Mouse (Mus musculus) gastrocnemius, adult 2 months (tissue): ENCODE results near the gene Zdhhc9. TPM values are rescaled to one million over a fixed set of nuclear protein-coding genes. Genes with fewer than 3 reads are reported as not detected.
A peak's percentile ranks its signal among the peaks of the same experiment; 100 is the strongest.

Experiments
- DNase-seq: peaks from one replicate; pipeline ENCODE4 v3.0.0; 2022
- H3K27ac ChIP-seq: fragments of 200-600 bp; 2 replicates; pipeline ENCODE4 v1.8.1; 2022; ENCODE audit warnings: mild to moderate bottlenecking
- H3K4me3 ChIP-seq: fragments of 200-600 bp; 2 replicates; pipeline ENCODE4 v1.8.1; 2022; ENCODE audit warnings: mild to moderate bottlenecking, moderate library complexity
- CTCF ChIP-seq: fragments of 200-600 bp; IDR thresholded peaks from 2 replicates; pipeline ENCODE4 v1.8.1; 2022; ENCODE audit warnings: antibody characterized with exemption, mild to moderate bottlenecking, moderate library complexity
- intact Hi-C: fragments of 180-260 bp; cut with DNase I; formaldehyde crosslinking; loops from one replicate; pipeline ENCODE4 v1.15.1; 2025
- total RNA-seq, 2 experiments: library from RNA; stranded (reverse); gene quantifications; 2 replicates each; pipeline ENCODE4 v1.2.3; 2021

The Zdhhc9 gene
- total RNA-seq, 2 experiments from 2014 or later, result 7.6 to 9.0 TPM

DNA sequence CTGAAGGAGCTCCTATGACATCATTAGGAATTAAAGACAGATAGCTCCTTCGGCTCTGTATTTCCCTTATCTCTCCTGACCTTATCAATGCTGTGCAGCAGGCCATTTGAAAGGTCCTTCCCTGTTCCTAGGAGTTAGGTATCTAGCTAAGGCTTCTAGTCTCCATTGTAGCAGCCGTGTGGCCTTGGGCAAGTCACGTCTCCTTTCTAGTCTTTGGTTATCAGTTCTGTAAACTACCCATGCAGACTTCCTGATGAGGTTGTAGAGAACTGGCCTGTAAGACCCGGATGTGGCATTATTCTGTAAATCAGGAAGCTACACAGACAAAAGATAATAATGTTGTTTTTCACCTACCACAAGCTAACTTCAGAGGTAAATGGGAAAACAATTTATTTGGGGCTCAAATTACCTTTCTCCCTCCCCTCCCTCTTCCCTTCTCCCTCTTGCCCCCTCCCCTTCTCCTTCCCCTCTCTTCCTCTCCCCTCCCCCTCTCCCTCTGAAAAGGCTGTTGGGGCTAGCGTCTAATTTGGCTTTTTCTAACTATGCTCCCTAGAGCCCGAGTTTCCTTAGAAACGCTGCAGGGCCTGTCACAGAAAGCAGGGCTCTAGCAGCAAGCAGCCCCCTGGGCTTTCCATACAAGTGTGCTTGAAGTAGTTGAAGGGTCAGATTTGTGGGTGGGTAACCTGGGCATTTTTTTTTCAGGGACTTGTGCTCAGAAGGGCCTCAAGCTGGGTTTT is 70.0 kb downstream of the Zdhhc9 start:
- Histone ChIP-seq H3K4me3 (no peak overlapping the region), H3K27ac (no peak overlapping the region)
- intact Hi-C loops, result no loop called here
- no peak for TF ChIP-seq CTCF
- DNase-seq, result no peak

DNA sequence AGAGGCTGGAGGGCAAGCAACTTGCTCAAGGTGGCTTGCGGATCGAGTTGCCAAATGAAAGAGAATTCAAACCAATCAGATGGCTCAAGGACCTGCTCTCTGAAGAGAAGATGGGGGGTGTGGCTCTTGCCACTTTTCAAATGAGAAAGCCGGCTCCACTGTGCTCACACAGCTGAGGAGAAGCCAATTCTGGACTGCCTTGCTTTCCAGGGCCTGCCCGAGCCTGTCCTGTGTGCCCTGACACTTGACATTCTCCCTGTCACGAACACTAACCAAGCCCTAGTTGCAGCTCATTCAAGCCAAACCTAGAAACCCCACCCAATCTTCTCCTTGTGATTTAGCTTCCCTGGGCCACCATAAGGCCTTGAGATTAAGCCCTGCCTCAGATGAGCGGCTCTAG is 70.7 kb downstream of the Zdhhc9 start:
- Histone ChIP-seq H3K4me3 (no peak overlapping the region), H3K27ac (no peak overlapping the region)
- intact Hi-C loops, result no loop called here
- no peak for DNase-seq
- no peak for TF ChIP-seq CTCF

DNA sequence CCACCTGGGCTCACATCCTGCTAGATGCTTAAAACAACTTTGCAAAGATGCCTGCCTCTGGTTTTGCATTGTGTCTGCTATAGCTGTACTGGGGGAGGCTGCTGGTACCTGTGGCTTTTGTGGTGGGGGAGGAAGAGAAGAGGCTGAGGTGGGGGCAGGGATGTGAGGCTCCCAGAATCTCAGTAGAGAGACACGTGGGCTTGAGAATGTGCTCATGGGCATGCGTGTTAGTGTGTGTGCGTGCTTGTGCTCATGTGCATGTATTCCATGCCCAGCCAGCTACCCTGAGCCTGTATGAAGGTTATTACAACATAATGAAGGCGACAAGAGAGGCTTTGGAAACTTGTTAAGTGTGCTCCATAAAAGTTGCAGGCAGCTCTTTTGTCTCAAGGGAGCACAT is 71.7 kb downstream of the Zdhhc9 start:
- no peak overlapping the region for H3K27ac ChIP-seq
- intact Hi-C loops, result no loop called here
- no peak overlapping the region for H3K4me3 ChIP-seq
- TF ChIP-seq CTCF, result no peak
- no peak for DNase-seq

DNA sequence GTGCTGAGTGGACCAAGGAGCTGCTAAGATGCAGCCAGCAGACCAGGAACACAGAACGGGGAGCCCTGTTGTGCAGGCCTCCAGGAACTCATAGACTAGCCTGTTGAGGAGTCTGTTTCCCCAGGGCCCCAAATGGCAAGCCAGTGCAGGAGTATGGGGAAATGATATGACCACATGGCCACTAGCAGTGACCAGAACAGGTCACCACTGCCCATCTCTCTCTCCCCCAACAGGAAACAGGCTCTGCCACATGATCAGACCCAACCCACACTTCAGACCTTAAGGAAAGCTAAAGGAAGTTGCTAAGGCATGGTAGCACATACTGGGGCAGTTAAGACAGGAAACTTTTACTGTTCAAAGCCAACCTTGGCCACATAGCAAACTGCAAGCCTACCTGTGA is 79.5 kb downstream of the Zdhhc9 start:
- TF ChIP-seq CTCF, result no peak
- intact Hi-C loops, result loop anchor here (10.0 kb wide), 1 partner anchor 126 kb away; the partner anchor contains the start of gene Utp14a

DNA sequence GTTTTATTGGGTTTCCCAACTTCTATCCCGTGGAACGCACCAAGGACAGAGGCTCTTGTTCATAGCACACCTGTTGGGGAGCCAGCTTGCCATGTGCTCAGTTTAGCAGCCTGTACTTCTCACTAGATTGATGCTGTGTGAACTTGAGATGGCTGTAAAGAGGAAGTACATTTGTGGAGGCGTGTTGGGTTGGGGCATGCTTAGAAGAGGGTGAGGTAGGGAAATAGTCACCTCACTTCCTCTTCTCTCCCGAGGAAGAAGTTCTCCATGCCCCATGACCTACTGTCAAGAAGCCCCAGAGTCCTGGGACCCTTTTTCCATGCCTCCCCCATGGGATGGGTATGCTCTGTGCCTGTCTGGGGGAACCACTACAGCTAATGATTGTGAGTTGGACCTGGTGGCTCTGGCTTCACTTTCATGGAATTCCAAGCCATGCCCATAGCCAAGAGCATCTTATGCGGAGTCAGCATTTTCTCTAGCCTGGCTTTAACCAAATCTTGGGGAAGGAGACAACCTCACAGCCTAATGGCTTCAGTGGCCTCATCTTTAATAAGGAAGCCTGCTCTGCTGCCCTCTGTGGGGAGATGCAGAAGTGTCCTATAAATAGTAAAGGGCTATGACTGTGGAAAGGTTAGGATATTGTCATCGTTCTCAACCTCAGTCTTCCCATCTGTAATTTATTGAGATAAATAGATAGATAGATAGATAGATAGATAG is 81.0 kb downstream of the Zdhhc9 start:
- DNase-seq, result no peak
- TF ChIP-seq CTCF, result no peak
- Histone ChIP-seq H3K27ac (no peak overlapping the region), H3K4me3 (no peak overlapping the region)
- intact Hi-C loops, result loop anchor here (10.0 kb wide), 1 partner anchor 127 kb away; the partner anchor contains the start of gene Utp14a

More for the DNA sequence above, 79.5 kb downstream of the Zdhhc9 start:
- Histone ChIP-seq H3K27ac (no peak overlapping the region), H3K4me3 (no peak overlapping the region)
- no peak for DNase-seq

DNA sequence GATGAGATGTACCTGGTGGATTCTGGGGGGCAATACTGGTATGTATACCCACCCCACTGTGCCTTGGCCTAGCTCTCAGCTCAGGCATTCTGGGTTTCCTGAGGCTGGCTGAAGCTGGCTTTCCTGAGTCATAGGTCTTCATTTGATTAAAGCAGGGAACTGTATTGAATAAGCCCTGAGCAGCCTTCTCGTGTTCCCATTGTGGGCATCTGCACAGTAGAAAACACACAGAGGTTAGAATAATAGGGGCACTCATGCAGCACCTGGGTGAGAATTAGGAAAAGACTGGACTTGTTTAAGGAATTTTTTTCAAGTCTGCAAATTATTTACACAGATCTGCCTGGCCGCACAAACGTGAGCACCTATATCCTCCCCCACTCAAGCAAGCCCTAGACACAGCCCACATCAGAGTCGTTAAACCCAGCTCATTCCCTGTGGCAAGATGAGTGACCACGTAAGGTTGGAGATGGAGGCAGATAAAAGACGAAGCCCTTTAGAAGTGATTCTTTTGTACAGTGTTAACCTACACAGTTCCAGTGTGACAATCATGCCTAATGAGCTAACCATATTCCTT is 81.7 kb downstream of the Zdhhc9 start:
- intact Hi-C loops, result loop anchor here (10.0 kb wide), 1 partner anchor 128 kb away; the partner anchor contains the start of gene Utp14a
- TF ChIP-seq CTCF, result no peak
- no peak overlapping the region for H3K4me3 ChIP-seq
- no peak overlapping the region for H3K27ac ChIP-seq
- no peak for DNase-seq

DNA sequence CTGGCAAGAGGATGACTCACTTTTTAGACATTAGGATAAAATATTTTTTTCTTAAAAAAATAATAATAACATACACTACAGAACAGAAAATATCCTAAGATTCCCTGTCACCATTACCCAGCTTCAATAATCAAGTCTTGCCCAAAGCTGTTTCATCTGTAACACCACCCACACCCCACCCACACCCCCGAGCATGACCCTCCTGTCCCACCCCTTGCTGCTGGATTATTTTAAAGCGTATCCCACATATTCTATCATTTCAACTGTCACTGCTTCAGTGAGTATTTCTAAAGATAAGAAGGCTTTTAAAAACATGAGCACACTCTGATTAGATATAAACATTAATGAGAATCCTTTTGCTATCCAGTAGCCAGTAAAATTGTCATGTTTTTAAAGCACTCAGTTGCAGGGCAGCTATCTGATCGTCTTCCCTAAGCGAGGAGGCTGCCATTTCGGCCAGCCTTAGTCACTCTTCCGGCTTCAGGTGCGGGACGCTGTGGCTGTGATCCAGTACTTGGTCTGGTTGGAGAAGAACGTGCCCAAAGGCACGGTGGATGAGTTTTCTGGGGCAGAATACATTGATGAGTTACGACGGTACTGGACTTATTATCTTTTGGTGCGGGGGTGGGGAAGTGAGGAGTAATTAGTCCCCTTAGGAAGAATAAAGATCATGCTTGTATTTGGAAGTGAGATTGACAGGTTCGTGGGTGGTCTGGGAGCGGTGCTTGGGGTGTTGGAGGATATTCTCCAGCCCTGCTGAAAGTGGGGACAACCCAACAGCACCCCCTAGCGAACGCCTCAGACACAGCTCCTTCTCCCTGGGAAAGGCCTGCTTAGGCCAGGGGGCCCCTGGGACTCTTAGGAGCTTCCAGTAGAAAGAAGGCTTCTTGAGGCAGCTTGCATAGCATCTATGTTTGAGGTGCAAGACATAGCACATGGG is 84.3 kb downstream of the Zdhhc9 start:
- Histone ChIP-seq H3K27ac (0 out of 2 replicates have a peak overlapping the region, but pooled peaks have one; percentile 5), H3K4me3 (peak overlapping the region; percentile 47)
- peak; percentile 82 for TF ChIP-seq CTCF
- peak; percentile 69 for DNase-seq
- intact Hi-C loops, result loop anchor here (1.0 to 10.0 kb wide), 3 partner anchors 104 to 134 kb away; partner anchors contain the start of gene Utp14a

Other genes with a start within 250 kb of the Zdhhc9 start
- gene Apln, start 174.0 kb downstream of the Zdhhc9 start, total RNA-seq, result 1 to 10 TPM in 1 of 2 experiments, under 1 TPM in 1; 0.61 to 1.3 TPM
- gene Xpnpep2, start 100.2 kb downstream of the Zdhhc9 start, total RNA-seq, result under 1 TPM; 0.59 to 0.89 TPM
- gene Sash3, start 62.4 kb downstream of the Zdhhc9 start, total RNA-seq, result under 1 TPM; 0.17 to 0.28 TPM
- gene Utp14a, start 48.0 kb upstream of the Zdhhc9 start, total RNA-seq, result 10 to 100 TPM; 12.1 to 15.2 TPM
- gene Bcorl1, start 132.5 kb upstream of the Zdhhc9 start, total RNA-seq, result 1 to 10 TPM; 6.7 to 7.0 TPM